Mouse (Mus musculus) intestine, embryonic 16.5 days (tissue): ENCODE measurements around the gene Zfp94. TPM values are rescaled to one million over a fixed set of nuclear protein-coding genes. Genes with fewer than 3 reads are reported as not detected.

Experiments
- ATAC-seq: fragments of 200-750 bp; cut with Nextera tagmentation; 2 replicates; pipeline ENCODE4 v1.8.0; 2017; ENCODE audit warnings: moderate TSS enrichment, moderate library complexity
- H3K27ac ChIP-seq: fragments of 300-500 bp; sonication (generic); 2 replicates; pipeline ENCODE4 v1.5.1; 2014; ENCODE audit warnings: mild to moderate bottlenecking, low read length
- H3K27me3 ChIP-seq: fragments of 300-500 bp; sonication (generic); replicated peaks from 2 replicates; pipeline ENCODE4 v1.6.1; 2014; ENCODE audit warnings: low read length, control low read depth, mixed read lengths; ENCODE audit not compliant: control insufficient read depth, insufficient read depth
- H3K36me3 ChIP-seq: fragments of 300-500 bp; sonication (generic); 2 replicates; pipeline ENCODE4 v1.6.1; 2014; ENCODE audit warnings: low read length, control low read depth; ENCODE audit not compliant: control insufficient read depth, insufficient read depth
- H3K4me1 ChIP-seq: fragments of 300-500 bp; sonication (generic); 2 replicates; pipeline ENCODE4 v1.6.1; 2014; ENCODE audit warnings: low read length, control low read depth, mixed read lengths; ENCODE audit not compliant: control insufficient read depth, insufficient read depth
- H3K4me2 ChIP-seq: fragments of 300-500 bp; sonication (generic); 2 replicates; pipeline ENCODE4 v1.6.1; 2014; ENCODE audit warnings: low read depth, low read length, control low read depth
- H3K4me3 ChIP-seq: fragments of 300-500 bp; sonication (generic); 2 replicates; pipeline ENCODE4 v1.5.1; 2014; ENCODE audit warnings: mild to moderate bottlenecking, low read length
- H3K9ac ChIP-seq: fragments of 300-500 bp; sonication (generic); 2 replicates; pipeline ENCODE4 v1.6.1; 2014; ENCODE audit warnings: low read depth, low read length
- H3K9me3 ChIP-seq: fragments of 300-500 bp; sonication (generic); 2 replicates; pipeline ENCODE4 v1.6.1; 2016; ENCODE audit warnings: low read length, control low read depth; ENCODE audit not compliant: control insufficient read depth
- WGBS: fragments of 180-500 bp; shearing (Covaris S2); extraction: QIAGEN DNeasy Blood & Tissue Kit; methylation state at CpG from one replicate; pipeline ENCODE4 v1.1.7; 2014; 5-methylcytosine and 5-hydroxymethylcytosine counted together
- polyA plus RNA-seq: library from polyadenylated mRNA; unstranded; fragments of >200 nt; fragmentation: Nextera tagmentation; extraction: Ambion mirVana; gene quantifications from 2 replicates; pipeline ENCODE4 v1.2.1, GENCODE M21; 2015

Zfp94 gene
- polyA plus RNA-seq, 1 experiment from 2014 or later: 7.3 TPM

GRCm38 (mm10) chr7:24348896-24349295, 32.4 kb upstream of the Zfp94 start, which contains the start of gene Lypd5:
Lypd5 (plus strand) TSS chr7:24349196.
- WGBS: 48% methylated on average over 6 of the region's 6 CpGs

GRCm38 (mm10) chr7:24346444-24346843, 30.0 kb upstream of the Zfp94 start:
- Histone ChIP-seq H3K36me3 (no peaks in the 10 kb centered on the region), H3K4me1 (no peaks in the 10 kb centered on the region), H3K9ac (no peak overlapping the region), H3K27ac (no peak overlapping the region), H3K4me3 (no peak overlapping the region), H3K9me3 (no peaks in the 10 kb centered on the region), H3K4me2 (no peak overlapping the region), H3K27me3 (peaks cover 3% of the 10 kb centered on the region; the same call in 1 of the 2 replicates)
- 68% methylated on average over 5 of the region's 5 CpGs for WGBS
- ATAC-seq: no peak

More at GRCm38 (mm10) chr7:24348896-24349295, 32.4 kb upstream of the Zfp94 start, which contains the start of gene Lypd5:
- peaks cover 3% of the 10 kb centered on the region; the same call in 1 of the 2 replicates for H3K27me3 ChIP-seq
- H3K4me2 ChIP-seq: no peak within 1 kb of the TSS
- no peaks in the 10 kb centered on the region for H3K36me3 ChIP-seq
- H3K27ac ChIP-seq: no peak within 1 kb of the TSS
- no peaks in the 10 kb centered on the region for H3K4me1 ChIP-seq
- H3K9me3 ChIP-seq: no peaks in the 10 kb centered on the region
- H3K9ac ChIP-seq: no peak within 1 kb of the TSS
- H3K4me3 ChIP-seq: no peak within 1 kb of the TSS
- ATAC-seq: no peak

DNA sequence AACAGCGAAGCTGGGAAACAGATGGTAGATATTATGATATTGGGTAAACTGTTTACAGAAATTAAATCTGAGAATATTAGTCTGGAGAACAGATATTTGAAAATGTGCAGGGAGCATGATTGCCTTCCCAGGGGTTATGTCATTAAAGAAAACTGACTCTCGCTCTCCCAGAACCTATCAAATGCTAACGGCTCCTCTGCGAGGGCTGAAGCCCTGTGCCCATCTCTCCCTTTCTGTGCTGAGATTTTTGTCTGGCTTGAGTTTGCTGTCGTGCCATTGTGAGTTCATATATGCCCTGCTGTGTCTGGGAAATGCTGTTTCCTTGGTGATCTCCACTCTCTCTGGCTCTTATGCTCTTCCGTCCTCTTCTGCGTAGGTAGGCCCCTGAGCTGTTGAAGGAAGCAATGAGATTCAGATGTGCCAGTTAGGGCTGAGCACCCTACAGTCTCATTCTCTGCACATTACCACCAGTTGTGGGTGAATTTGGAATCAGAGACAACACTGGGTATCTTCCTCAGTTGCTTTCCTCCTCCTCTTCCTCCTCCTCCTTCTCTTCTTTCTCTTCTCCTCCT, 27.3 kb upstream of the Zfp94 start:
- Histone ChIP-seq H3K4me1 (no peaks in the 10 kb centered on the region), H3K9me3 (no peaks in the 10 kb centered on the region), H3K27me3 (no peaks in the 10 kb centered on the region; the same call in 1 of the 2 replicates), H3K27ac (no peak overlapping the region), H3K4me3 (no peak overlapping the region), H3K4me2 (no peak overlapping the region), H3K9ac (no peak overlapping the region), H3K36me3 (no peaks in the 10 kb centered on the region)
- ATAC-seq: no peak
- WGBS: 62% methylated on average over 7 of the region's 7 CpGs

DNA sequence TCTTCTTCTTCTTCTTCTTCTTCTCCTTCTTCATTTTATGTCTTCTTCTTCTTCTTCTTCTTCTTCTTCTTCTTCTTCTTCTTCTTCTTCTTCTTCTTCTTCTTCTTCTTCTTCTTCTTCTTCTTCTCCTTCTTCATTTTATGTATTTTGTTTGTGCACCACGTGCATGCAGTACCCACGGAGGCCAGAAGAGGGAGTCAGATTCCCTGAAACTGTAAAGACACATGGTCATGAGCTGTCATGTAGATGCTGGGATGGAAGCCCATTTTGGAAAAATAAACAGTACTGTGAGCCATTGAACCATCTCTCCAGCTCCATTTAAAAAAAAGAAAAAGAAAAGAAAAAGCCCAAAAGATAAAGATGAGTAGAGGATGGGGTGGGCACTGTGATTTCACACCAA, 21.8 kb upstream of the Zfp94 start:
- Histone ChIP-seq H3K27ac (no peak overlapping the region), H3K9ac (no peak overlapping the region), H3K9me3 (no peaks in the 10 kb centered on the region), H3K4me1 (no peaks in the 10 kb centered on the region), H3K27me3 (peaks cover 10% of the 10 kb centered on the region; the same call in 1 of the 2 replicates), H3K4me3 (no peak overlapping the region), H3K36me3 (no peaks in the 10 kb centered on the region), H3K4me2 (no peak overlapping the region)
- 45% methylated on average over 2 of the region's 2 CpGs for WGBS
- no peak for ATAC-seq

GRCm38 (mm10) chr7:24335699-24336309, 19.3 kb upstream of the Zfp94 start:
- H3K27ac ChIP-seq: no peak overlapping the region
- H3K27me3 ChIP-seq: peaks cover 16% of the 10 kb centered on the region; the same call in 1 of the 2 replicates
- H3K4me2 ChIP-seq: no peak overlapping the region
- H3K9me3 ChIP-seq: no peaks in the 10 kb centered on the region
- 9% methylated on average over 5 of the region's 5 CpGs for WGBS
- H3K4me3 ChIP-seq: no peak overlapping the region
- ATAC-seq: no peak
- no peaks in the 10 kb centered on the region for H3K36me3 ChIP-seq
- no peak overlapping the region for H3K9ac ChIP-seq
- H3K4me1 ChIP-seq: no peaks in the 10 kb centered on the region

GRCm38 (mm10) chr7:24333304-24333986, 17.0 kb upstream of the Zfp94 start, which contains the start of gene Tescl:
Tescl (minus strand) TSS chr7:24333936.
- no peak within 1 kb of the TSS for H3K27ac ChIP-seq
- ATAC-seq: no peak
- H3K9ac ChIP-seq: no peak within 1 kb of the TSS
- peaks cover 16% of the 10 kb centered on the region; the same call in 1 of the 2 replicates for H3K27me3 ChIP-seq
- no peaks in the 10 kb centered on the region for H3K9me3 ChIP-seq
- no peaks in the 10 kb centered on the region for H3K36me3 ChIP-seq
- H3K4me1 ChIP-seq: no peaks in the 10 kb centered on the region
- H3K4me2 ChIP-seq: peak within 1 kb of the TSS; percentile 30
- peak within 1 kb of the TSS; percentile 1; the same call in 1 of the 2 replicates for H3K4me3 ChIP-seq
- WGBS: 40% methylated on average over 49 of the region's 49 CpGs

DNA sequence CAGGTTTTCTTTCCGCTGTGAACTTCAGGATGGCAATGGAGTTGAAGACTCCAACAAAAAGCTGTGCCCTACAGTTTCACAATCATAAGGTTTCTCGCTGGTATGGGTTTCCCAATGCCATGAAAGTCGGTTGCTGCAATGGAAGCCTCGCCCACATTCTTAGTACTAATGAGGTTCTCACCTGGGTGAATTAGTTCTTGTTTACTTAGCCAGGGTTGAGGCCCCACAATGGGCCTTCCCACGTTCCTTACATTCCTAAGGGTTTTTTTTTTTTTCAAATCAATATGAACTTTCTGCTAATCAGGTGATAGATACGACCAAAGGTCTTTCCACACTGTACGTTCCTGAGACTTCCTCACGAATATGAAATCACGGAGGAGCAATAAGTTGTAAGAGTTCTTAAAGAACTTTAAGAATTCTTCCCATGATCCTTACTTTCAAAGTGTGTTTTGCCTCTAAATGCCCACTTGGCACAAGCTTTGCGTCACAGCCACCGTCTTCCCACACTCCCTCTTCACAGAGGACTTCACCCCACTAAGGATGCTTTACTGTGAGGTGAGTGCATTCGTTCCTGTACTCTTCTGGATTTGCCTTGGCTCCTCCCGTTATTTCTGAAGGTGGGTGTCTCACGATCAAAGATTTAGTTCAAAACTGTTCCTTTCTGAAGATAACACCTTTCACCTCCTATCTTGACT, 11.0 kb upstream of the Zfp94 start:
- Histone ChIP-seq H3K4me1 (no peaks in the 10 kb centered on the region), H3K36me3 (no peaks in the 10 kb centered on the region), H3K27me3 (peaks cover 3% of the 10 kb centered on the region; the same call in 1 of the 2 replicates), H3K4me2 (no peak overlapping the region), H3K9ac (no peak overlapping the region), H3K9me3 (peaks cover 14% of the 10 kb centered on the region), H3K4me3 (no peak overlapping the region), H3K27ac (no peak overlapping the region)
- ATAC-seq: peak; percentile 87
- 70% methylated on average over 14 of the region's 14 CpGs for WGBS

GRCm38 (mm10) chr7:24326273-24327135, 10.0 kb upstream of the Zfp94 start:
- Histone ChIP-seq H3K9ac (no peak overlapping the region), H3K4me1 (no peaks in the 10 kb centered on the region), H3K4me2 (peak overlapping the region; percentile 36; the same call in 1 of the 2 replicates), H3K27ac (no peak overlapping the region), H3K4me3 (0 out of 2 replicates have a peak overlapping the region, but pooled peaks have one; percentile 9), H3K36me3 (no peaks in the 10 kb centered on the region), H3K9me3 (peaks cover 14% of the 10 kb centered on the region), H3K27me3 (peaks cover 3% of the 10 kb centered on the region; the same call in 1 of the 2 replicates)
- no peak for ATAC-seq
- WGBS: 49% methylated on average over 20 of the region's 20 CpGs
